Comparison of ENCODE assay signal across 10 mouse cellular contexts in the genomic region with DNA sequence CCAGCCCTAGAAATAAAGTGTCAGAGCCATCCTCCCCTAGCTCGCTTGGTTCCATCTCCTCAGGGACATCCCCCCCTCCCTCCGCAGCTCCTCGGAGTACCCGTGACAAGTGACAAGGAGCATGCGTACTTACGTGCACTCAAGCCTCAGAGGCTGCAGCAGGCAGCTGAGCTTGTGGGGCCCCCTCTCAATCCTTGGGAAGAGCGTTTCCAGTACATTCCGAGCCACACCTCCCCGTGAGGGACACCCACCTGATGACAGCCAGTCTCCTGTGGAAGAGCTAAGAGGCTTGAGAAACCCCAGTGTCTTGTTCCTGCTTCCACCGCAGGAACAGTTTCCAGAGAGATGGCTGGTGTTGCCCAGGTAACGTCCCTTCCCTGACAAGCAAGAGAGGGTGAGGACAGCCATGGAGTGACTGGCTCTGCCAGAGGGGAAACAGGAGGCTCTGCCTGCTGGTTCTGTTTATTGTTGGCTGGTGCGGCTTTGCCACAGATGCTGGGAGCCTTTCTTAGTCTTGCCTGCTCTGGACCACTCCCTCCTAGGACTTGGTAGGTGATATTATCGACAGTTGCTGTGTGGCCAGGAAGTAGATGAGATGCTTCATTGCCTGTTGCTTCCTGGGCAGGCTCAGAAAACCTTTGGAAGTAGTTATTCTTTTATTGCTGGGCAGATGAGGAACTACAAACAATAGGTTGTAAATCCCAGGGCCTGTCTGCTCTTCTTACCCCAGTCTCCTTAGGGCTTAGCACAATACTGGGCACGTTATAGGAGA.
DNase-seq lines count a peak whose midpoint lies in the region; ATAC-seq and TF ChIP-seq lines count a peak whose summit lies in the region.
"Had no signal": no experiment of that assay in that cellular context is flagged by ENCODE, and none has a peak within 500 bp of the region (broad histone marks: within the 10 kb centered on the region; RNA-seq: fewer than 3 reads in every experiment).

No protein-coding gene starts in this region.

- no peak overlapping the region for H3K9ac ChIP-seq in embryonic facial prominence, embryonic 14.5 days (ENCODE audit: low read depth, low read length)
- no peak overlapping the region for H3K9ac ChIP-seq in intestine, postnatal 0 days (ENCODE audit: low read depth, low read length)
- no peak overlapping the region for H3K9ac ChIP-seq in neural tube, embryonic 15.5 days (replicated peaks)
- H3K9ac ChIP-seq: liver, embryonic 13.5 days had no signal

- WGBS in embryonic facial prominence, embryonic 14.5 days = 24% methylated on average over 14 of the region's 14 CpGs
- WGBS in intestine, postnatal 0 days = 10% methylated on average over 14 of the region's 14 CpGs
- 22% methylated on average over 14 of the region's 14 CpGs for WGBS in neural tube, embryonic 15.5 days

- H3K27ac ChIP-seq in embryonic facial prominence, embryonic 14.5 days (replicated peaks; ENCODE audit: low read depth, low read length) = peak overlapping the region; percentile 39
- peak overlapping the region; percentile 22; the same call in 1 of the 2 replicates for H3K27ac ChIP-seq in intestine, postnatal 0 days (ENCODE audit: low read depth, low read length)
- H3K27ac ChIP-seq in neural tube, embryonic 15.5 days (replicated peaks) = peak overlapping the region; percentile 71
- H3K27ac ChIP-seq: liver, embryonic 13.5 days had no signal

- H3K36me3 ChIP-seq in embryonic facial prominence, embryonic 14.5 days (ENCODE audit: control insufficient read depth, insufficient read depth, low read length) = no peaks in the 10 kb centered on the region
- peaks cover 17% of the 10 kb centered on the region; the same call in 1 of the 2 replicates for H3K36me3 ChIP-seq in intestine, postnatal 0 days (ENCODE audit: control insufficient read depth, insufficient read depth)
- H3K36me3 ChIP-seq in neural tube, embryonic 15.5 days = no peaks in the 10 kb centered on the region

- peak overlapping the region; percentile 13 for H3K4me2 ChIP-seq in embryonic facial prominence, embryonic 14.5 days (ENCODE audit: low read depth, low read length)
- peak overlapping the region; percentile 33 for H3K4me2 ChIP-seq in intestine, postnatal 0 days (replicated peaks; ENCODE audit: low read depth)
- peak overlapping the region; percentile 36 for H3K4me2 ChIP-seq in neural tube, embryonic 15.5 days
- H3K4me2 ChIP-seq: liver, embryonic 13.5 days had no signal

- peak; percentile 76 for ATAC-seq in embryonic facial prominence, embryonic 14.5 days (ENCODE audit: low read depth)
- ATAC-seq in intestine, postnatal 0 days = peak; percentile 58
- ATAC-seq in neural tube, embryonic 15.5 days (ENCODE audit: low FRiP score) = peak; percentile 61

- H3K9me3 ChIP-seq in embryonic facial prominence, embryonic 14.5 days (ENCODE audit: control insufficient read depth, low read length) = no peaks in the 10 kb centered on the region
- H3K9me3 ChIP-seq in intestine, postnatal 0 days (ENCODE audit: control insufficient read depth) = no peaks in the 10 kb centered on the region
- H3K9me3 ChIP-seq in neural tube, embryonic 15.5 days (replicated peaks) = no peaks in the 10 kb centered on the region
- H3K9me3 ChIP-seq: G1E; liver, embryonic 13.5 days had no signal

- H3K4me3 ChIP-seq in embryonic facial prominence, embryonic 14.5 days (ENCODE audit: low read depth, low read length) = no peak overlapping the region
- H3K4me3 ChIP-seq in intestine, postnatal 0 days (ENCODE audit: low read depth, low read length) = no peak overlapping the region
- no peak overlapping the region for H3K4me3 ChIP-seq in neural tube, embryonic 15.5 days (replicated peaks)
- H3K4me3 ChIP-seq: liver, embryonic 13.5 days had no signal

- no peaks in the 10 kb centered on the region for H3K27me3 ChIP-seq in embryonic facial prominence, embryonic 14.5 days (replicated peaks; ENCODE audit: control insufficient read depth, insufficient read depth, low read length)
- no peaks in the 10 kb centered on the region for H3K27me3 ChIP-seq in intestine, postnatal 0 days (replicated peaks; ENCODE audit: control insufficient read depth, insufficient read depth, low read length)
- H3K27me3 ChIP-seq in neural tube, embryonic 15.5 days (replicated peaks) = no peaks in the 10 kb centered on the region
- H3K27me3 ChIP-seq: liver, embryonic 13.5 days had no signal

- H3K4me1 ChIP-seq in embryonic facial prominence, embryonic 14.5 days (ENCODE audit: control insufficient read depth, insufficient read depth, low read length) = peaks cover 18% of the 10 kb centered on the region
- H3K4me1 ChIP-seq in intestine, postnatal 0 days (replicated peaks; ENCODE audit: control insufficient read depth, insufficient read depth, low read length) = peaks cover 10% of the 10 kb centered on the region
- H3K4me1 ChIP-seq in neural tube, embryonic 15.5 days = peaks cover 46% of the 10 kb centered on the region

- TF ChIP-seq CTCF in intestine, postnatal 0 days (IDR thresholded peaks at IDR 0.05; ENCODE audit: low read depth) = no peak

- peak; percentile 32 for DNase-seq in kidney, adult 9 months
- DNase-seq in kidney, postnatal 25 days = no peak
- DNase-seq in embryonic facial prominence, embryonic 14.5 days (ENCODE audit: low spot score) = peak; percentile 67
- DNase-seq in ovary, postnatal 10 days (ENCODE audit: low spot score) = no peak
- DNase-seq in spleen, postnatal 36 days (ENCODE audit: low spot score in 2 of 2) = no peak
- no peak for DNase-seq in lung, postnatal 25 days (ENCODE audit: low spot score)
- DNase-seq: liver, embryonic 13.5 days had no signal

Comparison
In these comparisons a context has a peak if more than half of its experiments do, and no peak if none do; other contexts are left out.
1. DNase-seq: peak in kidney, adult 9 months (single experiment) and embryonic facial prominence, embryonic 14.5 days (single experiment); none in kidney, postnatal 25 days (0 of 2), ovary, postnatal 10 days (single experiment), spleen, postnatal 36 days (0 of 2) and lung, postnatal 25 days (single experiment).
2. Peak in every context shown above with its lines, with median percentiles within 50 percentile points of each other: ATAC-seq, H3K27ac ChIP-seq and H3K4me2 ChIP-seq.